Mouse (Mus musculus) splenic B cell, adult 2 months (primary cell): ENCODE measurements around the gene Ascl3.

Experiments
- DNase-seq: peaks from one replicate; pipeline ENCODE4 v3.0.0-alpha.2; 2011; ENCODE audit warnings: low read depth, low spot score
- H3K27me3 ChIP-seq: 2 replicates; pipeline ENCODE4 v1.6.1; 2012; ENCODE audit warnings: mild to moderate bottlenecking, low read length, moderate library complexity, mixed read lengths; ENCODE audit not compliant: control insufficient read depth, poor library complexity, insufficient read depth, severe bottlenecking
- H3K36me3 ChIP-seq: 2 replicates; pipeline ENCODE4 v1.6.1; 2012; ENCODE audit warnings: mild to moderate bottlenecking, low read length, moderate library complexity, mixed read lengths; ENCODE audit not compliant: control insufficient read depth, poor library complexity, insufficient read depth, severe bottlenecking

Gene Ascl3

GRCm38 (mm10) chr7:109731626-109732025, at the start of gene Ascl3:
Gene Ascl3, minus strand, starts transcription at chr7:109731726.
- Histone ChIP-seq H3K36me3 (peaks cover 2% of the 10 kb centered on the region; the same call in 1 of the 2 replicates), H3K27me3 (no peaks in the 10 kb centered on the region)
- DNase-seq = no peak

GRCm38 (mm10) chr7:109781087-109781469, 49.6 kb upstream of the Ascl3 start:
- H3K36me3 ChIP-seq = no peaks in the 10 kb centered on the region
- H3K27me3 ChIP-seq = peaks cover 3% of the 10 kb centered on the region; the same call in 1 of the 2 replicates
- DNase-seq = no peak

GRCm38 (mm10) chr7:109772251-109772650, 40.7 kb upstream of the Ascl3 start:
- H3K27me3 ChIP-seq = no peaks in the 10 kb centered on the region
- no peak for DNase-seq
- no peaks in the 10 kb centered on the region for H3K36me3 ChIP-seq

GRCm38 (mm10) chr7:109768699-109769383, 37.3 kb upstream of the Ascl3 start:
- H3K27me3 ChIP-seq = no peaks in the 10 kb centered on the region
- no peaks in the 10 kb centered on the region for H3K36me3 ChIP-seq
- no peak for DNase-seq

- Histone ChIP-seq H3K27me3 (no peaks in the 10 kb centered on the region), H3K36me3 (no peaks in the 10 kb centered on the region)
- DNase-seq = no peak
Observed at GRCm38 (mm10) chr7:109767575-109768350, 36.2 kb upstream of the Ascl3 start.

GRCm38 (mm10) chr7:109764009-109764408, 32.5 kb upstream of the Ascl3 start:
- no peak for DNase-seq
- H3K27me3 ChIP-seq = no peaks in the 10 kb centered on the region
- H3K36me3 ChIP-seq = no peaks in the 10 kb centered on the region

- Histone ChIP-seq H3K36me3 (no peaks in the 10 kb centered on the region), H3K27me3 (no peaks in the 10 kb centered on the region)
- no peak for DNase-seq
Observed at GRCm38 (mm10) chr7:109756291-109756690, 24.8 kb upstream of the Ascl3 start.

GRCm38 (mm10) chr7:109754034-109754433, 22.5 kb upstream of the Ascl3 start:
- DNase-seq = no peak
- 0 out of 2 replicates have a peak, but pooled peaks cover under 1% of the 10 kb centered on the region for H3K36me3 ChIP-seq
- H3K27me3 ChIP-seq = no peaks in the 10 kb centered on the region

GRCm38 (mm10) chr7:109752008-109752925, 20.7 kb upstream of the Ascl3 start, which contains the start of gene Tmem9b:
Gene Tmem9b, minus strand, starts transcription at chr7:109752875.
- peaks cover 5% of the 10 kb centered on the region; the same call in 1 of the 2 replicates for H3K36me3 ChIP-seq
- H3K27me3 ChIP-seq = no peaks in the 10 kb centered on the region
- DNase-seq = peak; percentile 75

- DNase-seq = no peak
- H3K36me3 ChIP-seq = peaks cover 6% of the 10 kb centered on the region
Observed at GRCm38 (mm10) chr7:109751427-109752007, 20.0 kb upstream of the Ascl3 start.

GRCm38 (mm10) chr7:109747747-109748146, 16.2 kb upstream of the Ascl3 start:
- no peak for DNase-seq
- H3K27me3 ChIP-seq = no peaks in the 10 kb centered on the region
- H3K36me3 ChIP-seq = peaks cover 23% of the 10 kb centered on the region

More at GRCm38 (mm10) chr7:109751427-109752007, 20.0 kb upstream of the Ascl3 start:
- no peaks in the 10 kb centered on the region for H3K27me3 ChIP-seq

- DNase-seq = no peak
- H3K36me3 ChIP-seq = peaks cover 34% of the 10 kb centered on the region
- no peaks in the 10 kb centered on the region for H3K27me3 ChIP-seq
Observed at GRCm38 (mm10) chr7:109741703-109742102, 10.2 kb upstream of the Ascl3 start.

- DNase-seq = no peak
- Histone ChIP-seq H3K27me3 (no peaks in the 10 kb centered on the region), H3K36me3 (peaks cover 31% of the 10 kb centered on the region)
Observed at GRCm38 (mm10) chr7:109741060-109741459, 9.5 kb upstream of the Ascl3 start.

GRCm38 (mm10) chr7:109739822-109740370, 8.4 kb upstream of the Ascl3 start:
- H3K27me3 ChIP-seq = no peaks in the 10 kb centered on the region
- no peak for DNase-seq
- peaks cover 29% of the 10 kb centered on the region for H3K36me3 ChIP-seq
